Mouse (Mus musculus) layer of hippocampus, adult 2 months (tissue): Measurements from ENCODE around the gene Mgea5. TPM values are rescaled to one million over a fixed set of nuclear protein-coding genes. Genes with fewer than 3 reads are reported as not detected.

Experiments used
- DNase-seq, 2 experiments: peaks; one replicate each; pipeline ENCODE4 v3.0.0; 2022; ENCODE audit warnings: low spot score in 2 of 2
- H3K27ac ChIP-seq: fragments of 200-600 bp; 2 replicates; pipeline ENCODE4 v1.8.1; 2022
- H3K4me3 ChIP-seq: fragments of 200-600 bp; 2 replicates; pipeline ENCODE4 v1.8.1; 2022; ENCODE audit warnings: mild to moderate bottlenecking
- CTCF ChIP-seq: fragments of 200-600 bp; conservative IDR thresholded peaks from 2 replicates; pipeline ENCODE4 v1.8.1; 2022; ENCODE audit warnings: antibody characterized with exemption, mild to moderate bottlenecking, moderate library complexity
- total RNA-seq, 2 experiments: library from RNA; stranded (reverse); gene quantifications; 2 replicates each; pipeline ENCODE4 v1.2.3; 2021

Gene Mgea5
- total RNA-seq, 2 experiments from 2014 or later: 166 to 170 TPM

DNA sequence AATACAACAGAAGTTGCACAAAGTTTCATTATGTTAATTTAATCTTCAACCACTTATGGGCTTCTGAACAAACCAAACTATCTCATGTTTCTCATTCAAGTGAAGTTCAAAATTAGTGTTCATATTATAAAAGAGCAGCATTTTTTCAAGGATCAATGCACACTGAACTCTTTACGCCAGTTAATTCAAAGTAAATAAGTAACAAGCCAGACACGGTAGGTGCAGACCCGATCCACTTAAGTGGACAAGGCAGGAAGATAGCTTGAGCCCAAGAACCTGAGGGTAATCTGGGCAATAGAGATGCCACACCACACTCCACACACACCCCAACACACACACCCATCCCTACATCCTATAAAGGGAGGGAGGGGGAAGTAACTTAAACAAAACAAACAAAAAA lies 30.1 kb downstream of the Mgea5 start:
- H3K4me3 ChIP-seq: no peak overlapping the region
- H3K27ac ChIP-seq: no peak overlapping the region
- DNase-seq: no peak
- TF ChIP-seq CTCF: no peak

DNA sequence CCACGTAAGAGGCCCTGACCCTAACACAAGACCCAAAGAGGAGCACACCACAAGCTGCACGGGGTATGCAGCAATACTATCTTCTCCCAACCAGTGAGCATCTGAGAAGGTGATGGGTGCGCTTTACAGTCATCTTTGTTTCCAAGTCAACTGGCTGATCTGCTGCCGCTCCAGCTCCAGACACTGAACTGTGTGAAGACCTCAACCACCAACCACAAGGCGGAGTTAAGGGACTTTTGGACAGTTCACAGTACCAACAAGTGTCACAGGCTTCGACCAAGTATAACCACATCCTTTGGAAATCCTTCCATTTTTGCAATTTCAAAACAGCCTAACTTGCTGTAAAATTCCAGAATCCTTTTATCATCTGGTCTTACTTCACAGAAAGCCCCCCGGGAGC lies 31.8 kb downstream of the Mgea5 start:
- Histone ChIP-seq H3K4me3 (no peak overlapping the region), H3K27ac (no peak overlapping the region)
- TF ChIP-seq CTCF: no peak
- no peak for DNase-seq

DNA sequence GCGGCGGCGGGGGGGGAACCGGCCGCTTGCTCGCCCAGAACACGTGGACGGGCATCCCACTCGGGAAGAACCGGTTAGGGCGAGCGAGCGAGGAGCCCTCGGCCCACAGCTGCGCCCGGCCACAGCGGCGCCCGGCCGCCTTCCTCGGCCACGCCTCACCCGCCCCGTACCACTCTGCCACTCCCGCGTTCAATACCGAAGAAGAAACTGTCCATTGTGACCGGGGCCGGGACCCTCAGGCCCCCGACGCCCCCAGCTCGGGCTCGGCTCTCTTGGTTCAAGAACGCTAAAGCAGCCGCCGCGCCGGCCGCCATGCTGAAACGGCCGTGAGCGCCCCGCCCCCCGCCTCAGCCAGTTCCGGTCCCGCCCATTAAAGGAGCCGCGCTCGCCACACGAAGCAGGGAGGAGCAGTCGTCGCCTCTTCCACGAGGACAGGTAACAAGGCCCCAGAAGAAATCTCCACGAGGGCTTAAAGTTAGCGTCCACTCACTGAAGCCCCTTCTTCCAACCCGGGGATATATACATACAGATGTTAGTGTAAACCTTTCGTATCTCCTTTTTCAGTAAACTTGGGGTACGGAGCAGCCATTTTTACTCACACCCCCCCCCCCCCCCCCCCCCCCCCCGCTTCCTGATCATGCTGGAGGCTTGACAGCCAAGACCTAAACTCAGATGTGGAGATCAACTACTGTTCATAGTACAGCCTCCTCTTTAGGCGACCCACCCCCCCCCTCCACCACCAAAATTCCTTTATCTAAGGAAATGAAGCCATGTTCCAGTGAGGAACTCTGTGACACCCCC lies 34.2 kb downstream of the Mgea5 start, which contains the start of gene Npm3:
Gene Npm3 (minus strand): TSS at position 349 of the 801 bp plus-strand sequence.
- Histone ChIP-seq H3K27ac (peak within 1 kb of the TSS; percentile 72), H3K4me3 (peak within 1 kb of the TSS; percentile 87)
- no peak for TF ChIP-seq CTCF
- peak; percentile 71 to 79 for DNase-seq

DNA sequence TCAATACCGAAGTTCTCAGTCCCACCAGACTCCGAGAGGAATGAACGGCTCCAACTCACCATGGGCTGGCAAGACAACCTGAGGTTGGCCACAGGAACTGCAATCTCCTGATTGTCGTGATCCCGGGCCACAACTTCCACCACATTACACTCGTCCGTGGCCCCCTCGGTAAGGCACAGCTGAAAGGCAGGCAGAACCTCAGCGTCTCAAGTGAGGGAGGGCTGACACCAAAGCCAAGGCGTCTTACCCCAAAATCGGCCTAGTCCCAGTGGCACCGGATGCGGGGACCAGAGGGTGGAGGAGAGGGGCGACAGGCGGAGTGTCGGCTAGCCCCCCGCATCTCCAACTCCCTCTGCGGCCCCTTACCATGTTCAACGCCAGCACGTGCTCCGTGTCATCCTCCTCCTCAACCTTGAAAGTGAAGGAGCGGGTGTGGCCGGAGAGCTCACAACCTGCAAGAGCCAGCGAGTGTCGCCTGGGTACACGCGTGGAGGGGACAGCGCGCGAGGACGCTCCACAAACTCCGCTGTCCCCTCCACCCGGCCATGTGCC lies 34.9 kb downstream of the Mgea5 start:
- peak overlapping the region; percentile 72 for H3K27ac ChIP-seq
- DNase-seq: no peak
- TF ChIP-seq CTCF: no peak
- peak overlapping the region; percentile 87 for H3K4me3 ChIP-seq

DNA sequence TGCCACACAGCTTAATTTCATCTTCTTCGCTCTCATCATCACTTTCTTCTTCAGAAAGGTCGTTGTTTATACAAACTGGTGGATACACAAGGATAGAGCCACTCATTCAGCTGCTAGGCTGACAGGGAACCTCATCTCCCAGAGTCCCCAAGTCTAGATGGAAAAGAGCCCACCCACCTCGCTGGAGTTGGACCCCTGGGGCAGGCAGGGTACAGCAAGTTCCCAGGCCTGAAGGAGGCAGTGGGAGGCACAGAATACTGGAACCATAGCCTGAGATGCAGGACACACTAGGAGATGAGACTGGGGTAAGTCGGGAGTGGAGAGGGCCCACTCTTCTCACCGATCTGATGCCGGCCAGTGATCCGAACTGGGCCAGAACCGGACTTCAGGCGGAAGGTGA lies 35.4 kb downstream of the Mgea5 start:
- Histone ChIP-seq H3K4me3 (peak overlapping the region; percentile 87), H3K27ac (no peak overlapping the region)
- TF ChIP-seq CTCF: no peak
- no peak for DNase-seq

DNA sequence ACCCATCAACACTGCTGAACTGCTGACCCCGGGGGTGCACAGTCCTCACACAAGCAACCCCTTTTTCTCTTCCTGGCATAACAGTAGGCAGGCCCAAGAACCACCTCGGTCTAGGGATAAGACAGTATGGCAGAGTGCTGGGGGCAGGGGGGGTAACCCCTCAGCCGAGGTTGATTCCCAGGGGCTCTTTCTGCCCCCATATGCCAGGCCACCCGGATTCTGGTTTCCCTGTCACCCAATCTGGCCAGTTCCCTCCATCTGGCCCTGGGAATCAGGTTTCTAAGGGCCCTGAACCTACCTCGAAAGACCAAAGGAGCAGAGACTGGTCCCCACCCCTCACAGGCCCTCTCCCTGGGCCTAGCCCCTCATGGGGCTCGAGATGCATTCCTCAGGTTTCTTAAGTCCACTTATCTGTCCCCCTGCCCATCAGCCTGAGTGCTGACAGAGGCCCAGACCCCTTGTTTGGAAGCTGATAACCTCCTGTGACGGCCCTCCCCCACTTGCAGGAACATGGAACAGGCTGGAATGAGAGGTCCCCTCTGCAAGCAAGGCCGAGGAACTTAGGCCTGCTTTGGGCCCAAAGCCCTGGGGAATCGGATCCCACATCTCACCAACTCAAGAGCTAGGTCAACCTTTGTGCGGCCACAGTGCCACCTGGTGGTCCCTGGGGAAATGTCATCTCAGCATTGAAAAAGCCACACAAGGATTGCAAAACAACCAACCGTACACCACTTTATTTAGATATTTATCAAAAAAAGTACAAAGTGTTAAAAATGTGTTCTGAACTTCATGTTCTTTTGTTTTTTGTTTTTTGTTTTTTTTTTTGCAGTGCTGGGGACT lies 36.4 kb downstream of the Mgea5 start:
- DNase-seq: peak; percentile 80 to 89
- TF ChIP-seq CTCF: peak; percentile 85
- H3K27ac ChIP-seq: no peak overlapping the region
- no peak overlapping the region for H3K4me3 ChIP-seq

DNA sequence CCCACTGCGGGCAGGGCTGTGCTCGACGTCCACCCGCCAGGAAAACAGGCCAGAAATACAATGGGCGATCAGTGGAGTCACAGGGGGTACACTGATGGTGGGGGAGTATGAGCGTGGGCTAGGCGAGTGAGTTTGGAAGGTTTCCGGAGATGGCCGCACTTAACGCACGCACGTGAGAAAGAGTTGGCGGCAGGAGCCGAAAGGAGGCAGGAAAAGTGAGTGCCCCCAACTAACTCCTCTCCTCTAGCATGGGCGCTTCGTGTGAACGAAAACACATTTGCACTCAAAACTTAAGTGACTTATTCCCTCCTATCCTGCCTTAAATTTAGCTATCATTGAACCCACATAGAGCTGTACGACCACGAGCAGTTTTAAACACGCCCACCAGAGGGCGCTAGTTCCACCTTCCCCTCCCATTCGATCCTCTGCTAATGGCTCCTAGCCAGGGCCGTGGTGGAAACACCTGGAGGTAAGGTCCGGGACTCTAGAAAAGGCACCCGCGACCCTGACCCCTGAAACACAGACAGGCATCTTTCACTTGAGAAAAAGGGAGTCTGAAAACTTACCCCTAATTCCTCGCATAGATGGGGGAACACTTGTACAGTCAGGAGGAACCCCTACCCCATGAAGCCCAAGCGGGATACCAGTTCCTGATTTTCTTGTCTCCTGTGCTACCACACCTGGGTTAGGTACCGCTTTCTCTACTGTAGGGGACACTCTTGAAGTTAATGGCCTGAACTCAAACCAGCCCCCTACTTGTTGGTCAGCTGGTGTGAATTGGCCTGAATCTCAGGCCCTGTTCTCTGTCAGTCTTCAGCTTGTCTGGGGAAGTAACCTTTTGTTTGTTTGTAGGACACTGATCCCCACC lies 37.2 kb downstream of the Mgea5 start:
- peak; percentile 93 for TF ChIP-seq CTCF
- H3K4me3 ChIP-seq: no peak overlapping the region
- no peak overlapping the region for H3K27ac ChIP-seq
- DNase-seq: peak; percentile 64 to 79

DNA sequence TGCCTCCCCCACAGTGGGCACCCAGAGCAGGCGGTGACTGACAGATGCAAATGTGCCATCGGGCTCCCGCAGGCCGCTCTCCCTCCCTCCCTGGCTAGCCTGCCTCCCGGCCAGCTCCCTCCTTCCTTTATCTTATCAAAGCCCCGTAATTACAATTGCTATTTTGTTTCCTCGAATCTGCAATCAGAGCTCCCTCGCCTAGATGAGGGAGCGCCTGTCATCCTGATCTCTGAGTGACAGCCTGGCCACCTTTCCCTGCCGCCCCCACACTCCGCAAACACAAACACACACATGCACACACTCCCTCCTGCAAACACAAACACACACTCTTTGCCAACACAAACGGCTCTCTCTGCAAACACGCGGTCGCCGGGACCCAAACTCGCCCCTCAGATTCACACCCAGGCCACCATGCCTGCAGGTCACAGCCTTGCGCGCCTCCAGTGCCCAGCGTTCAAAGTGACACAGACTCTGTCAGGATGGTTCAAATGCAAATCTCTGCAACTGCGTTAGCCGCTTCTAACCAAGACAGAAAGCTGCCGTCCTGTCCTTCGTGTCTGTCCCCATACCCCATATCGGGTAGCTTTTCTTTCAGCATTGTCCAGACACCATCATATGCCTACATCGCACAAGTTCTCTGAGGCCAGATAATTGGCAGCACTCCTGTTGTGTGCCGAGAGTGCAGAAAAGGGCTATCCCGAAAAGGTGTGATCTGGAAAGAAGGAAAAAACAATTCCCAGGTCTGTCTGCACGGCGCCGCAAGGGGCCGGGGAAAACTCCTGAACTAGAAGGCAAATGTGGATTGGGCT lies 38.1 kb downstream of the Mgea5 start:
- Histone ChIP-seq H3K27ac (no peak overlapping the region), H3K4me3 (no peak overlapping the region)
- TF ChIP-seq CTCF: no peak
- DNase-seq: no peak

DNA sequence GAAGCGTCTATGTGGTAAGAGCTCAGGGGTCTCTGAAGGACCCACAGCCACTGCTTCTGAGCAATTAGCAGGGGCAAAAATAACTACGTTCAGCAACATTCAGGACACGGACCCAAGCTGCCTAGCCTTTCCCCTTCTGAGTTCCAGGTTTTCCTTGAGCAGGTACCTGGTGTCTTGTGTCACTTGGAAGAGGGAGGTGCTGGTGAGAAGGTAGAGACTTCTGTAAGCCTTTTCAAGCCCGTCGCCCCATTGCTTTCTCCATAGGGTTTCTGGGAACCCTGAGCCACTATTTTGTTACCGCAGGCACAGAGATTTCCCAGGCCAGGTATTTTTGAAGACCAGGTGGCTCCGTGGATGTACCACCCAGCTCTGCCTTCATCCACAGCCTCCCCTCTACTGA lies 40.0 kb downstream of the Mgea5 start:
- no peak for DNase-seq
- TF ChIP-seq CTCF: no peak
- H3K4me3 ChIP-seq: no peak overlapping the region
- H3K27ac ChIP-seq: no peak overlapping the region

DNA sequence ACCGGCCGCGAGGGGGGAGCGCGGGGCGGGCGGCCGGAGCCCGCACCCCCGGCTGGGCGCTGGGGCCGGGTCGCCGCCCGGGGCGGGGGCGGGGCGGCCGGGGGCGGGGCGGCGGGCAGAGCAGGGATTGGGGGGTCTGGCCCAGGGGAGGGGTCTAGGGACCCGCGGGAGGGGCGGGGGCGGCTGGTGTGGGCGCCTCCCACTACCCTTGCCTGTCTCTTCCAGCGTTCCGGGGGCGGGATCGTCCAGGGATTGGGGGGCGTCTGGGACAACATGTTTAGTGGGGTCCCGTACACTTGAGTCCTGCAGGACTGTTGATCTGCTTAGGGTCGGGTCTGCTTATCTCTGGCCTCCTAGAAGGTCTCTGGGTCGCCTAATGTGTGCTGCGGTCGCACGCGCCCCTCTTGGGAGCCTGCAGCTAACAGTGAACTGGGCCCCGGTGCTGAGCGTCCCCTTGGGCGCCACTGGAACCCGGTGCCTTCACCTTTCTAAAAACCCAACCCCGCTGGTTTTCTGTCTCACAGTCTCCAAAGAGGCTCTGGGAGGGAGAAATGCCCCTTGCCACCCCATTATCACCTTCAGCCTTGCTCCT lies 40.6 kb downstream of the Mgea5 start:
- Histone ChIP-seq H3K4me3 (no peak overlapping the region), H3K27ac (no peak overlapping the region)
- TF ChIP-seq CTCF: no peak
- no peak for DNase-seq

DNA sequence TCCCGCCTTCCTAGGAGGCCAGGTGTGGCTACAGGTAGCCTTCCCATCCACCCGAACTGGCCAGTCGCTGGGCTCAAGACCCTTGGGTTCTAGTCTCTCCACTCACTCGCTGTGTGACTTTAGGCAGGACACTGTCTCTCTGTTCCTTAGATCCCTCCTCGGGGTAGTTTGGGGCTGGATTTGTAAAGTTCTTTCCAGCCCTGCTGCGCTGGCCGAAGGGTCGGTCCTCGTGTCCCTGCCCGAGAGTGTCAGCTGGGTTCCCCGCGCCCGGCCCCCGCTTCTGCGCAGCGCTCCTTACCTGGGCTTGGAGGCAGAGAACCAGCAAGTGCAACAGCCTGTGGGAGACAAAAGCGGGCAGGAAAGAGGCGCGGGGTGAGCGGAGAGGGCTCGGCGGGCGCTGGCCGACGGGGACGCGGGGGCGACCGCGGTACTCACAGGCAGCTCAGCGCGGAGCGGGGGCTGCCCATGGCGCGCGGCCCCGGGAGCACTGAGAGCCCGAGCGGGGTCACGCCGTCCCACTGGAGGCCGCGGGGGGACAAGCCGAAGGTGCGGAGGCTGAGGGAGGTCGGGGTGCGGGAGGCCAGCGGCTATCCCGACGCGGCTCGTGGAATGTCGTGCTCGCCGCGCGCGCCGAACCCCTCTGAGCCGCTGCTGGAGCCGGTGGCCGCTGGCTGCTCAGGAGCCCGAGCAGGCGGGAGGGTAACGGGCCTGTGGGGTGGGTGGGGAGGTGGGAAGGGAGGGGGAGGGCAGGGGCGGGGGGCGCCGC lies 41.2 kb downstream of the Mgea5 start, which contains the start of gene Fgf8:
Gene Fgf8 (minus strand): TSS at position 698 of the 766 bp plus-strand sequence.
- Histone ChIP-seq H3K4me3 (peak within 1 kb of the TSS; percentile 36), H3K27ac (no peak within 1 kb of the TSS)
- no peak for TF ChIP-seq CTCF
- no peak for DNase-seq
